Mouse (Mus musculus) testis, adult 2 months (tissue): ENCODE measurements around the gene Gm4131. TPM values are rescaled to one million over a fixed set of nuclear protein-coding genes. Genes with fewer than 3 reads are reported as not detected.

Source experiments
- H3K27ac ChIP-seq: fragments of 200-500 bp; 2 replicates; pipeline ENCODE4 v1.5.1; 2012; ENCODE audit warnings: low read depth, low read length; ENCODE audit not compliant: control insufficient read depth, insufficient read depth
- H3K27me3 ChIP-seq: fragments of 200-500 bp; 2 replicates; pipeline ENCODE4 v1.6.1; 2012; ENCODE audit warnings: mild to moderate bottlenecking, low read length, moderate library complexity; ENCODE audit not compliant: control insufficient read depth, insufficient read depth
- H3K36me3 ChIP-seq: fragments of 200-500 bp; 2 replicates; pipeline ENCODE4 v1.6.1; 2012; ENCODE audit warnings: mild to moderate bottlenecking, low read length; ENCODE audit not compliant: control insufficient read depth, insufficient read depth
- H3K4me1 ChIP-seq: fragments of 200-500 bp; 2 replicates; pipeline ENCODE4 v1.6.1; 2012; ENCODE audit warnings: low read length; ENCODE audit not compliant: control insufficient read depth, insufficient read depth
- H3K4me3 ChIP-seq: fragments of 200-500 bp; 2 replicates; pipeline ENCODE4 v1.5.1; 2012; ENCODE audit warnings: low read depth, mild to moderate bottlenecking, low read length, moderate library complexity, mixed read lengths; ENCODE audit not compliant: control insufficient read depth
- CTCF ChIP-seq: fragments of 200-500 bp; IDR thresholded peaks from 2 replicates; pipeline ENCODE4 v1.5.1; 2012; ENCODE audit warnings: low read depth, mild to moderate bottlenecking, inconsistent platforms, low read length, moderate library complexity; ENCODE audit not compliant: control insufficient read depth, insufficient read depth, insufficient replicate concordance
- POLR2A ChIP-seq: fragments of 200-500 bp; IDR thresholded peaks from 2 replicates; pipeline ENCODE4 v1.6.1; 2012; ENCODE audit warnings: low read depth, mild to moderate bottlenecking, inconsistent platforms, low read length, moderate library complexity; ENCODE audit not compliant: control insufficient read depth
- polyA plus RNA-seq: library from polyadenylated mRNA; depleted of rRNA; stranded (reverse); fragments of >200 nt; gene quantifications from 2 replicates; pipeline ENCODE4 v1.2.3, GENCODE M21; 2012

Gm4131 gene
- polyA plus RNA-seq, 1 experiment, result 0.96 TPM

- H3K27me3 ChIP-seq, result no peaks in the 10 kb centered on the region
- no peak for TF ChIP-seq CTCF
- TF ChIP-seq POLR2A, result no peak
These were observed 119.5 kb downstream of the Gm4131 start for GRCm38 (mm10) chr14:62447214-62447548.

GRCm38 (mm10) chr14:62446385-62447213, 120.1 kb downstream of the Gm4131 start:
- no peaks in the 10 kb centered on the region for H3K4me1 ChIP-seq
- TF ChIP-seq CTCF (no peak), POLR2A (no peak)
- H3K27ac ChIP-seq, result no peak overlapping the region
- H3K27me3 ChIP-seq, result no peaks in the 10 kb centered on the region
- H3K4me3 ChIP-seq, result no peak overlapping the region
- H3K36me3 ChIP-seq, result no peaks in the 10 kb centered on the region

More at GRCm38 (mm10) chr14:62447214-62447548, 119.5 kb downstream of the Gm4131 start:
- Histone ChIP-seq H3K4me3 (no peak overlapping the region), H3K27ac (no peak overlapping the region), H3K36me3 (no peaks in the 10 kb centered on the region), H3K4me1 (no peaks in the 10 kb centered on the region)

- Histone ChIP-seq H3K27me3 (no peaks in the 10 kb centered on the region), H3K4me1 (no peaks in the 10 kb centered on the region), H3K4me3 (no peak overlapping the region), H3K27ac (no peak overlapping the region), H3K36me3 (no peaks in the 10 kb centered on the region)
- TF ChIP-seq POLR2A (no peak), CTCF (no peak)
These were observed 122.8 kb downstream of the Gm4131 start for GRCm38 (mm10) chr14:62443840-62444430.

- no peak for TF ChIP-seq POLR2A
- no peak for TF ChIP-seq CTCF
- no peaks in the 10 kb centered on the region for H3K27me3 ChIP-seq
- H3K4me1 ChIP-seq, result no peaks in the 10 kb centered on the region
- no peaks in the 10 kb centered on the region for H3K36me3 ChIP-seq
- no peak overlapping the region for H3K4me3 ChIP-seq
- H3K27ac ChIP-seq, result no peak overlapping the region
These were observed 123.8 kb downstream of the Gm4131 start for GRCm38 (mm10) chr14:62442971-62443370.

- Histone ChIP-seq H3K36me3 (no peaks in the 10 kb centered on the region), H3K27me3 (no peaks in the 10 kb centered on the region), H3K4me3 (no peak overlapping the region), H3K4me1 (no peaks in the 10 kb centered on the region), H3K27ac (no peak overlapping the region)
- no peak for TF ChIP-seq CTCF
- TF ChIP-seq POLR2A, result no peak
These were observed 126.7 kb downstream of the Gm4131 start for GRCm38 (mm10) chr14:62440036-62440435.

- Histone ChIP-seq H3K36me3 (no peaks in the 10 kb centered on the region), H3K27me3 (no peaks in the 10 kb centered on the region), H3K4me1 (no peaks in the 10 kb centered on the region), H3K4me3 (no peak overlapping the region), H3K27ac (no peak overlapping the region)
- no peak for TF ChIP-seq CTCF
- no peak for TF ChIP-seq POLR2A
These were observed 128.5 kb downstream of the Gm4131 start for GRCm38 (mm10) chr14:62438236-62438635.

GRCm38 (mm10) chr14:62437806-62438205, 128.9 kb downstream of the Gm4131 start:
- no peak overlapping the region for H3K27ac ChIP-seq
- no peaks in the 10 kb centered on the region for H3K4me1 ChIP-seq
- H3K4me3 ChIP-seq, result no peak overlapping the region
- H3K36me3 ChIP-seq, result no peaks in the 10 kb centered on the region
- TF ChIP-seq CTCF, result no peak
- no peak for TF ChIP-seq POLR2A
- H3K27me3 ChIP-seq, result no peaks in the 10 kb centered on the region
